Mouse (Mus musculus) kidney, embryonic 15.5 days (tissue): ENCODE measurements around the gene Sh2d4b. TPM values are rescaled to one million over a fixed set of nuclear protein-coding genes. Genes with fewer than 3 reads are reported as not detected.
A peak's percentile ranks its signal among the peaks of the same experiment; 100 is the strongest.

ENCODE experiments used
- ATAC-seq: fragments of 200-750 bp; cut with Nextera tagmentation; replicated peaks from 2 replicates; pipeline ENCODE4 v1.8.0; 2017; ENCODE audit warnings: moderate TSS enrichment; ENCODE audit not compliant: low FRiP score
- H3K27ac ChIP-seq: fragments of 300-500 bp; sonication (generic); 2 replicates; pipeline ENCODE4 v1.5.1; 2015; ENCODE audit warnings: mild to moderate bottlenecking, inconsistent platforms
- H3K27me3 ChIP-seq: fragments of 300-500 bp; sonication (generic); 2 replicates; pipeline ENCODE4 v1.6.1; 2015; ENCODE audit warnings: inconsistent platforms
- H3K36me3 ChIP-seq: fragments of 300-500 bp; sonication (generic); 2 replicates; pipeline ENCODE4 v1.6.1; 2015; ENCODE audit warnings: inconsistent platforms
- H3K4me1 ChIP-seq: fragments of 300-500 bp; sonication (generic); 2 replicates; pipeline ENCODE4 v1.6.1; 2015; ENCODE audit warnings: inconsistent platforms
- H3K4me2 ChIP-seq: fragments of 300-500 bp; sonication (generic); 2 replicates; pipeline ENCODE4 v1.6.1; 2015; ENCODE audit warnings: moderate library complexity, mild to moderate bottlenecking, inconsistent platforms
- H3K4me3 ChIP-seq: fragments of 300-500 bp; sonication (generic); replicated peaks from 2 replicates; pipeline ENCODE4 v1.5.1; 2015; ENCODE audit warnings: mild to moderate bottlenecking, inconsistent platforms
- H3K9ac ChIP-seq: fragments of 300-500 bp; sonication (generic); 2 replicates; pipeline ENCODE4 v1.6.1; 2015; ENCODE audit warnings: mild to moderate bottlenecking, inconsistent platforms
- H3K9me3 ChIP-seq: fragments of 300-500 bp; sonication (generic); replicated peaks from 2 replicates; pipeline ENCODE4 v1.6.1; 2016; ENCODE audit warnings: inconsistent platforms
- WGBS: fragments of 180-500 bp; shearing (Covaris S2); methylation state at CpG from one replicate; pipeline ENCODE4 v1.1.7; 2015; ENCODE audit warnings: mixed read lengths; 5-methylcytosine and 5-hydroxymethylcytosine counted together
- polyA plus RNA-seq: library from polyadenylated mRNA; unstranded; fragments of >200 nt; fragmentation: Nextera tagmentation; extraction: Ambion mirVana; gene quantifications from 2 replicates; pipeline ENCODE4 v1.2.1, GENCODE M21; 2015

Sh2d4b gene
- polyA plus RNA-seq, 1 experiment from 2014 or later = 0.92 TPM

DNA sequence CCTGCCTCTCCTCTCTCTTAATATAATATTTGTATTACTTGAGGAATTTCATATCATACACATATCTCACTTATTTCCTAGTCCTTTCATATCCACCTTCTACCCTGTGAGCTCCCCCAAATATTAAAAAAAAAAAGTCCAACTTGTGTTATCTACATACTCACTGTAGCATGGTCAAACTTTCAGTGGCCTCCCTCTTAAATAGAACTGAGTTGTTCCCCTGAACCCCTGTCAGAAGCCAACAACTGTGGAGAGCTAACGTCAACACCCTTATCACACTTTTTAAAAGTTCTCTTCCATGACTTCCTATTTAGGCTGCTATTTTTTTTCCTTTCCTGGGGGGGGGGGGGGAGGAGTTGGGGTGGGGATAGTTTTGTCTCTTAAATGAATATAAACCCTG, 7.3 kb downstream of the Sh2d4b start:
- no peak for ATAC-seq
- Histone ChIP-seq H3K9ac (no peak overlapping the region), H3K27me3 (no peaks in the 10 kb centered on the region), H3K4me1 (peaks cover 4% of the 10 kb centered on the region; the same call in 1 of the 2 replicates), H3K27ac (no peak overlapping the region), H3K4me3 (no peak overlapping the region), H3K9me3 (no peaks in the 10 kb centered on the region), H3K4me2 (no peak overlapping the region), H3K36me3 (no peaks in the 10 kb centered on the region)
- 43% methylated on average over 1 of the region's 1 CpGs for WGBS

DNA sequence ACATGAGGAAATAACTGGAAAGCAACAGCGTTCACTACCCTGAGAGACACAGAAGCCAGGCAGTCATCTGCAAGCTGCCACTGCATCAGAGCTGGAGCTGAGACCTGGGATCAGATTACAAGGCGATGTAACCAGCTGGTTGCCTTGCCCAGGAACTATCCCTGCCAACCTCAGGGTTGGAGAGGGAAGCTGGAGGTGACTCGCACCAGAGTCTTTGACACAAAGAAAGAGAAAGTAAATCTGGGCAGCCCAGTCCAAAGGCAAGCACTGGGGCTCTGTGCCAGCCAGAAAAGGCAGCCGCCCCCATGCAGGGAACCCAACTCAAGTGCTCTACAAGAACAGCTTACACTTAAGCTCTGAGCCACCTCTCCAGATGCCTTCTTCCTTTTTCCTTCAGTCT, 7.8 kb downstream of the Sh2d4b start:
- Histone ChIP-seq H3K36me3 (no peaks in the 10 kb centered on the region), H3K9me3 (no peaks in the 10 kb centered on the region), H3K9ac (no peak overlapping the region), H3K27ac (no peak overlapping the region), H3K4me2 (no peak overlapping the region), H3K27me3 (no peaks in the 10 kb centered on the region), H3K4me1 (peaks cover 4% of the 10 kb centered on the region; the same call in 1 of the 2 replicates), H3K4me3 (no peak overlapping the region)
- ATAC-seq = peak; percentile 77
- 29% methylated on average over 4 of the region's 4 CpGs for WGBS

DNA sequence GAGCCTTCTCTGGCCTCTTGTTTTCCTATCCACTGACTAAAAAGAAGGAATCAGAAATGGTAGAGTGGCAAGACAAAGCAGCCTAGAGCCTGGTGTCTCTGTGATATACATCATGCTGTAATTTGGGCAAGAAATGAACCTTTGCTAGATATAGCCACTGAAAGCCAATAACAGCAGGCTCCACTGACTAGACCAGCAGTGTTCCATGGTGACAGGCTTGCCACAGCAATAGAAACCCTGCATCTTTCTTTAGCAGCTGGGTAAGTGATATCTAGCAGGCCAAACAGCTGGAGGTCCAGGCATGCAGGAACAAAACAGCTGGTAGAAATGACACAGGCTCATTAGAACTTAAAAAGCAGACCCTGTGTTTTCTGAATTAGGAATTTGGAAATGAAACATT, 18.5 kb downstream of the Sh2d4b start:
- Histone ChIP-seq H3K4me2 (no peak overlapping the region), H3K4me3 (no peak overlapping the region), H3K9me3 (no peaks in the 10 kb centered on the region), H3K36me3 (no peaks in the 10 kb centered on the region), H3K4me1 (0 out of 2 replicates have a peak, but pooled peaks cover 5% of the 10 kb centered on the region), H3K27ac (no peak overlapping the region), H3K27me3 (no peaks in the 10 kb centered on the region), H3K9ac (no peak overlapping the region)
- no peak for ATAC-seq

DNA sequence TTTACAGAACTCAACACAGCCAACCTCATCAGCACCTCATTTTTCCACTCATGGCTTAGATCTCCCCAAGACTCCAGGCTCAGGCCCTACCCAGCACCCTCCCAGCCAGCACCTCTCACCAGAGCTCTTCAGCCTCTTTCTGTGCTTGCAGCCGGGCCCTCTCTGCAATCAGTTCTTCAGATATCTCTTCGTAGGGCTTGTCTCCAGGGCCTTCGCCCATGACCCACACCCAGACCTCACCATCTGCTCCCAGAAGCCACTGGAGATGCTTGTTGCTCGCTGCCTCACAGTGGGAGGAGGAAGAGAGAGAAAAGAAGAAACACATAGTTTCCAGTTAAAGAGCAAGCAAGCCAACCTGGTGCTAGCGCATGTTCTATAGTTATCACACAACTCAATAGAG, 19.1 kb downstream of the Sh2d4b start:
- no peak overlapping the region for H3K27ac ChIP-seq
- 0 out of 2 replicates have a peak, but pooled peaks cover 5% of the 10 kb centered on the region for H3K4me1 ChIP-seq
- no peak for ATAC-seq
- 86% methylated on average over 5 of the region's 5 CpGs for WGBS
- H3K27me3 ChIP-seq = no peaks in the 10 kb centered on the region
- H3K4me2 ChIP-seq = no peak overlapping the region
- H3K4me3 ChIP-seq = no peak overlapping the region
- no peaks in the 10 kb centered on the region for H3K36me3 ChIP-seq
- no peak overlapping the region for H3K9ac ChIP-seq
- H3K9me3 ChIP-seq = no peaks in the 10 kb centered on the region

DNA sequence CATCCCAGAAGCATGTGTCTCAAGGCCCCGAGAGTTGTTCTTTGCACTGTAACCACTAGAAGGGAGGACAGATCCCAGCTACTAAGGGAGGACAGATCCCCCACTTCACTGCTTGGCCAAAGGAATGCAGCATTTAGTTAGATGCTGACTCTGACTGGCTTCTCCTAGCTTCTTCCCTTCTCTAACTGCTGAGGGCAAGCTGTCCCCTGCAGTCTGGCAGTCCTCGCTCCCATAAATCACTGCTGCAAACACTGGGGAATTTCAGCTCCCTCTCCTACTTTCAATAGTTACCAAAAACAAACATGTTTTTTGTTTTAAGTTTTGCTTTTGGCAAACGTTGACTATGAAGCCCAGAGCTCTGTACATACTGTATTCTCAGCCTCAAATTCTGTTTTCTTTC, 22.5 kb downstream of the Sh2d4b start:
- no peaks in the 10 kb centered on the region for H3K36me3 ChIP-seq

DNA sequence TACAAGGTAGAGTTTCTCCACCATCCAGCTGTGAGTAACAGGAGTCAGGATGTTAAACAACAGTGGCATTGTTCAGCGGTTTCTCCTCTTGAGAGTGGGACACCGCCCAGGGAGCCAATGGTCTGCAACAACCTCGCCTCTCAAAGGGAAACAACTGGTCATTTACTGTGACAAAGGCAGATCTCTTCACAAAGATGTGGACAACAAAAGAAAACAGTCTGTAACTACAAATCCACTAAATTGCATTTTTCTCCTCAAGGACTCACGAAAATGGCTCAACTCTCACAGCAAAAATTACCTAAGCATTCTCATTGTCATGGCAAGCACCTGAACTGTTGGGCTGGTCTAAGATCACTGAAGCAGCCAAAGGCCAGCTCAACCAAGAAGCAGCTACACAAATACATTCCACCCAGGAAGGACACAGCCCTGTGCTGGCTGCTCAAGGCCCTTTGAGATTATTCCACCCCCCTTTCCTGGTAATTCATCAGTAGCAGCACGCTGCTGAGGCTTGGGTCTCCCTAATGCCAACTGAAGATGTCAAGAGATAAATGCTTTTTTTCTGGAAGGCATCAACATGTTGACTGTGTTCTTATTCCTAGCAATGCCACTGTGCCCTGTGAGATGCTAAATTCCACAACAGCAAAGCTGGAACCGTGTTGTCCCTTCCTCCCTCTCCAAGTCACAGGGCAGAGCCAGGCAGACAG, 28.1 kb downstream of the Sh2d4b start:
- no peak overlapping the region for H3K9ac ChIP-seq
- H3K4me3 ChIP-seq = no peak overlapping the region
- no peaks in the 10 kb centered on the region for H3K27me3 ChIP-seq
- WGBS = 54% methylated on average over 6 of the region's 6 CpGs
- no peaks in the 10 kb centered on the region for H3K36me3 ChIP-seq
- H3K4me2 ChIP-seq = no peak overlapping the region
- H3K4me1 ChIP-seq = 0 out of 2 replicates have a peak, but pooled peaks cover 4% of the 10 kb centered on the region
- 0 out of 2 replicates have a peak overlapping the region, but pooled peaks have one; percentile 4 for H3K27ac ChIP-seq
- peak; percentile 66; the same call in 1 of the 2 replicates for ATAC-seq
- H3K9me3 ChIP-seq = no peaks in the 10 kb centered on the region

More for the DNA sequence above, 22.5 kb downstream of the Sh2d4b start:
- no peak for ATAC-seq
- WGBS = 52% methylated on average over 3 of the region's 3 CpGs
- H3K4me1 ChIP-seq = 0 out of 2 replicates have a peak, but pooled peaks cover 5% of the 10 kb centered on the region
- H3K27me3 ChIP-seq = no peaks in the 10 kb centered on the region
- H3K9me3 ChIP-seq = no peaks in the 10 kb centered on the region
- H3K4me3 ChIP-seq = no peak overlapping the region
- H3K4me2 ChIP-seq = no peak overlapping the region
- H3K9ac ChIP-seq = no peak overlapping the region
- H3K27ac ChIP-seq = 0 out of 2 replicates have a peak overlapping the region, but pooled peaks have one; percentile 37

DNA sequence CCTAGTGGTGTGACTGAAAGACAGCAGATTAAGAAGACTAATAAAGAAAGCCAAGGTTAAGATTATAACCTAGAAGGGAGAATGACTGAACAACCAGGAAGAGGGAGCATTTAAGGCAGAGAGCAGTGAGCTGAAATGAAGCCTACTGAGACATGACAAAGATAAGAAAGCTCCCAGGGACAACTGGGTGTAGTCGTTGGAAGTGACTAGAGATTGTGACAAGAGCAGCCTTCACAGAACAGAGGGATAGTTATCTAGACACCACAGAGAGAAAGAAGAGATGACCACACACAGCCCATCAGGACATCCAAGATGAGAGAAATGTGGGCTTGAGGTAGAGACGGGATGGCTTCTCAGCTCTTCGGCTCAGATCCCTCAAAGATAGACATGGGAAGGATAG, 29.4 kb downstream of the Sh2d4b start:
- no peak overlapping the region for H3K9ac ChIP-seq
- no peaks in the 10 kb centered on the region for H3K27me3 ChIP-seq
- H3K36me3 ChIP-seq = no peaks in the 10 kb centered on the region
- no peak overlapping the region for H3K4me2 ChIP-seq
- 0 out of 2 replicates have a peak, but pooled peaks cover 4% of the 10 kb centered on the region for H3K4me1 ChIP-seq
- no peak overlapping the region for H3K27ac ChIP-seq
- no peak overlapping the region for H3K4me3 ChIP-seq
- H3K9me3 ChIP-seq = no peaks in the 10 kb centered on the region
- ATAC-seq = no peak
- 75% methylated on average over 3 of the region's 3 CpGs for WGBS

DNA sequence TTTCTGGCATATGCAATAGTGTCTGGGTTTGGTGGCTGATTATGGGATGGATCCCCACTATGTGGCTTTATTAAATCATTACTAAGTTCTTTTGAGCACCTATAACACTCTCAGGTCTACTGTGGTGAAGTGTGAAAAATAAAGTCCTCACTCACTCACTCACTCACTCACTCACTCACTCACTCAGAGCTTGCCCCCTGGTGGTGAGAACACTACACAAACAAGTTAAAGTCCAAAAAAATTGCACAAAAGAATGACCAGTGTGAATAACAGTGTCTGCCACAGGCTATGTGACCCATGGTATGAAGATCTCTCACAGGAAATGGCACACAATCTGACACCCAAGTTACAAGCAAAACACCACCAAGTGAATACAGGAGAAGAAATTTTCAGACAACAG, 30.0 kb downstream of the Sh2d4b start:
- no peak overlapping the region for H3K9ac ChIP-seq
- H3K9me3 ChIP-seq = no peaks in the 10 kb centered on the region
- H3K4me2 ChIP-seq = no peak overlapping the region
- no peaks in the 10 kb centered on the region for H3K36me3 ChIP-seq
- H3K27me3 ChIP-seq = no peaks in the 10 kb centered on the region
- H3K4me3 ChIP-seq = no peak overlapping the region
- H3K27ac ChIP-seq = no peak overlapping the region
- H3K4me1 ChIP-seq = 0 out of 2 replicates have a peak, but pooled peaks cover 4% of the 10 kb centered on the region
- ATAC-seq = no peak

DNA sequence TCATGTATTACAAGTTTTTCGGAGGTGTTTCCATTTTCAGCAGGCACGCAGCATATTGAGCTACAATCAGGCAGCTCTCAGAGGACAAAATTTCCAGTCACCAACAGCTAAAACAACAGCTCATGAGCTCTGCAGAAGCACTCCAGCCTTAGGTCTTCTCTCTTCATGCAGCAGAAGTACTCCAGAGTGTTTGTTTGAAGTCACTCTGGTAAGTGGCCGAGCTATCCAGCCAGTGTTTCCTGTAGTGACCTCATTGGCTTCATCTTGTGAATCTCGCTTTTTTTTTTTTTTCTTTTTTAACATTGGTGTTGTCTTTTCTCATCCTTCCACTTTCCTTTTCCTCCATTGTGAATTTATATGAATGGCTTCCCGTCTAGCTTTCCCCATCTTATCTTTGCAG, 40.1 kb downstream of the Sh2d4b start:
- 68% methylated on average over 5 of the region's 5 CpGs for WGBS
- no peak for ATAC-seq

DNA sequence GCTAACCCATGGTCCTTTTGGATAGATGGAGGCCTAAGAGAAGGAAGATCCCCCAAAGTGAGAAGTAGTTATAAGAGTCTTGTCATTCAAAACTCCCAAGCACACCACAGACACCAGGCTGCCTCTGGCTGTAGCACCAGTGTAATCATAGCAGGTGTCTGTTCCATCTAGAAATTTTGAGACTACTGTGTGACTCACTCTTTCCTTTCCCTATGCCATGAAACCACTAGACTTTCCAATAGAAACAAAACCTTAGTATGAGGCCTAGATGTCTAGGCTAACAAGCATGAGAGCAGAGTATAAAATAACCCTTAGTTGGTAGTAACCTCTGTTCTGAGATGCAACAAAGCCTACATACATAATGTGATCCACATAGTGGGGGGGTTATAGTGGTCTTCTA, 55.7 kb downstream of the Sh2d4b start:
- Histone ChIP-seq H3K9ac (no peak overlapping the region), H3K36me3 (no peaks in the 10 kb centered on the region), H3K27me3 (no peaks in the 10 kb centered on the region), H3K4me3 (no peak overlapping the region), H3K4me1 (no peaks in the 10 kb centered on the region), H3K9me3 (no peaks in the 10 kb centered on the region), H3K27ac (no peak overlapping the region), H3K4me2 (no peak overlapping the region)
- ATAC-seq = no peak

More for the DNA sequence above, 40.1 kb downstream of the Sh2d4b start:
- H3K4me2 ChIP-seq = no peak overlapping the region
- H3K9ac ChIP-seq = no peak overlapping the region
- no peaks in the 10 kb centered on the region for H3K4me1 ChIP-seq
- no peak overlapping the region for H3K4me3 ChIP-seq
- no peaks in the 10 kb centered on the region for H3K36me3 ChIP-seq
- no peaks in the 10 kb centered on the region for H3K9me3 ChIP-seq
- no peak overlapping the region for H3K27ac ChIP-seq
- no peaks in the 10 kb centered on the region for H3K27me3 ChIP-seq

DNA sequence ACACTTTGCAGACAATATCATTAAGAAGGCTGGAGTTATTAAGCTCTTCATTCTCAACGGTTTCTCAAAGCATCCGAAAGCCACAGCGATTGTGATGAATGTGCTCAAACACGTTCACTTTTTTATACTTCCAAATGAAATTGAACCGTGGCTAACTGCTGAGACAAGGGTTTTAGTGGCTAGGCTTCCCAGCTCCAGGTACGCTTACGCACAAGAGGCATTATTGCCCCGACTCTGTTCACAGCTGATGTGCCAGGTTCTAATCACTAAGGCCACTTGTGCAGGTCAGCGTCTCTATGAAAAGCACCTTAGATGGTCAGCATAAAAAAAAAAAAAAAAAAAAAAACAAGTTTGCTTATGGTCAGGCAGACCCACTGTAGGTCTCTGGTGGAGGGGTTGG, 62.6 kb downstream of the Sh2d4b start:
- H3K4me2 ChIP-seq = peak overlapping the region; percentile 27
- WGBS = 64% methylated on average over 9 of the region's 9 CpGs

DNA sequence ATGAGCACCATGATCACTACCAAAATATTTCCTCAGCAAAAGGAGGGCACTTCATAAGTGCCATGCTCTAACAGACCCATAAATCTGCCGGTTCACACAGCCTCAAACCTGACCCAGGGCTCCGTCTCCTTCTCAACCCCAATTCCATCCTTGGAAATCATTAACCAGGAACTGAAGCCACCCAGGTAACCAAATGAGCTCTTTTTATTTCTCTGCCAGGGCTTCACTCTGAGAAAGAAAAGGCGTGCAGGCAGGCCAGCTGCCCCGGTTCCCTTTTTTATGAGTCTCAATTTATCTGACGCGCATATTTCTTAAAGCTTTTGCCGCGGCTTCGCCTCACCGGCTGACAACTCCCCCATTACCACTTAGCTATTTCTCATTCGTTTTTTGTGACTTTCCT, 63.0 kb downstream of the Sh2d4b start:
- Histone ChIP-seq H3K4me3 (no peak overlapping the region), H3K27me3 (no peaks in the 10 kb centered on the region), H3K27ac (peak overlapping the region; percentile 75), H3K4me2 (peak overlapping the region; percentile 27), H3K4me1 (peaks cover 17% of the 10 kb centered on the region), H3K9me3 (no peaks in the 10 kb centered on the region), H3K9ac (no peak overlapping the region), H3K36me3 (no peaks in the 10 kb centered on the region)
- 23% methylated on average over 11 of the region's 11 CpGs for WGBS
- peak; percentile 85 for ATAC-seq

More for the DNA sequence above, 62.6 kb downstream of the Sh2d4b start:
- H3K27me3 ChIP-seq = no peaks in the 10 kb centered on the region
- H3K9me3 ChIP-seq = no peaks in the 10 kb centered on the region
- no peak overlapping the region for H3K4me3 ChIP-seq
- peak overlapping the region; percentile 75 for H3K27ac ChIP-seq
- no peak overlapping the region for H3K9ac ChIP-seq
- no peaks in the 10 kb centered on the region for H3K36me3 ChIP-seq
- no peak for ATAC-seq
- peaks cover 17% of the 10 kb centered on the region for H3K4me1 ChIP-seq
